Mouse (Mus musculus) thymus, adult 2 months (tissue): ENCODE results near the gene Gm44790.

Experiments
- CTCF ChIP-seq: fragments of 200-500 bp; IDR thresholded peaks from 2 replicates; pipeline ENCODE4 v1.5.1; 2012; ENCODE audit warnings: mild to moderate bottlenecking, control low read depth, low read length, moderate library complexity, borderline replicate concordance; ENCODE audit not compliant: control insufficient read depth, poor library complexity, insufficient read depth; ENCODE audit errors: extremely low read depth
- POLR2A ChIP-seq: fragments of 200-500 bp; IDR thresholded peaks from 2 replicates; pipeline ENCODE4 v1.6.1; 2012; ENCODE audit warnings: mild to moderate bottlenecking, low read length, control low read depth, moderate library complexity; ENCODE audit not compliant: control insufficient read depth, poor library complexity, insufficient read depth; ENCODE audit errors: extremely low read depth

GRCm38 (mm10) chr6:86404100-86404861 lies 22.2 kb upstream of the Gm44790 start, which contains the start of gene Tia1:
- TF ChIP-seq CTCF (0 out of 2 replicates have a peak, but pooled peaks have one; percentile 41), POLR2A (peak; percentile 76)
